Mouse (Mus musculus): ENCODE measurements around the gene Megf8.
"Not testable (repeated sequence)": the region's sequence is repeated elsewhere in the genome, so short reads cannot be mapped to it uniquely, and the experiment has no call there.

Megf8 gene

GRCm38 (mm10) chr7:25381284-25381680 lies 64.3 kb downstream of the Megf8 start:
- no peak for DNase-seq (ENCODE audit: low read depth, low spot score)

- DNase-seq (ENCODE audit: low read depth, low spot score) = no peak
These were observed 65.6 kb downstream of the Megf8 start for GRCm38 (mm10) chr7:25382541-25382940.

DNA sequence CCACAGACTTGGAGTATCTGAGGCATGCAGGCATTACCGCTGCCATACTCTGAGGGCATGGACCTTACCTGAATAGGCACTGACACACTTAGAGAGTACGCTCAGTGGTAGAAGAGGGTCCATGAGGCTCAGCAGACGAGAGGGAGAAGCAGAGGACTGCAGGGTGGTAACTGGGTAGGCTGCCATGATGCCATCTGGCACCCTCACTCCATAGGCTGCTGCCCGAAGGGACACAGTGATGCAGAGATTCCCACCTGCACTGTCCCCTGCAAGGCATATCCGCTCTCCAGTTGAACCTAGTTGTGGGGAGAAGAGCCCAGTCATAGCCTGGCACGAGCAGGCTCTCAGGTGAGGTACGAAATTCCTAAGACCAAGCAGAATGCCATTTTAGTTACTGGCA lies 66.4 kb downstream of the Megf8 start:
- no peak for DNase-seq (ENCODE audit: low read depth, low spot score)

DNA sequence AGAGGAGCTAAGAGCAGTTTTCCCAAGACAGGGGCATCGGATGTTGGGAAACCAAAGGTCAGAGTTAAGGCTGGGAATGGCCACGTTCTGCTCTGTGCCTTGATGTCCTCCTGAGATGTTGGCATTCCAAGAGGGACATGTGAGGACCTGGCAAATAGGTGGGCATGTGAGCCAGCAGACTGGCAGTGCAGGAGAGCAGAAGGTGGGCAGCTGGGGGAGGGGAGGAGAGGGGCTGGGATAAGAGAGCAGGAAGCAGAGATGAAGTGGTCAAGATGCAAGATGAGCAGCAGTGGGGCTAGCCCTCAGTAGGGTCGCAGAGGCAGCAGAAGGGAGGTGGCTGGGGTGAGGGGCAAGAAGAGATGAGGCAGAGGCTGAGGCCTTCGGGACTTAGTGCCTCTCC lies 66.9 kb downstream of the Megf8 start:
- no peak for DNase-seq (ENCODE audit: low read depth, low spot score)

DNA sequence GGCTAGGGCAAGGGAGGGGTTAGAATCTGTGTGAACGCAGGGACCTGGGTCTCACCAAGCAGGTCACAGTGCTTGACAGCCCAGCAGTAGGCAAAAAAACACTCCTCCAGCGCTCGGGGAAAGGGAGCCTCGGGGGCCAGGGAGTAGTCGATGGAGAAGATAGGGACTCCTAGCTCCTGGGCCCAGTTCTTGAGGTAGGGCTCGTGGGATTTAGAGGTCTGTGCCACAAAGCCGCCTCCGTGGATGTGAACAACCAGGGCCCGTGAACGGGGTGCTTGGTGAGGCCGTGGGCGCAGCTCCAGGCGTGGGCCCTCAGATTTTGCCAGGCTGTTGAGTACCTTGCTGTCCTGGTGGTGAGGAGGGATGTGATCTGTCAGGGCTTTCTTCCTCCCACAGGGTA lies 67.4 kb downstream of the Megf8 start:
- no peak for DNase-seq (ENCODE audit: low read depth, low spot score)

DNA sequence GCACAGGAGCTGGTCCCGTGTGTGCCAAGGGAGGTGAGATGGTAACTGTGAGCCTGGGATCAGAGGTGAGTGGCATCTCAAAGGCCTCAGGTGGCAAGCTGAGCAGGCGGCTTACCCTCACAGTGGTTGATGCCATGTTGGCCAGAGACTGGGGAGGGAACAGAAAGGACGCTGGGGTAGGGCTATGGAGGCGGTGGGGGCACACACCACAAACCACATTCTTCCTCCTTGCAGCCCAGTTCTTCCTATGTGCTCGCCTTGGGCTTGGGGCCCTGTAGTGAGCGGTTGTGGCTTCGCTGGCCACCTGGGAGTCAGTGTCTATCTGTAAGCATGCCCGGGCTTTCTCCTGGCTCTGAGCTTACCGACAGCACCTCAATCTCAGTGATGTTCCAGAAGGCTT lies 67.9 kb downstream of the Megf8 start:
- DNase-seq (ENCODE audit: low read depth, low spot score) = no peak

DNA sequence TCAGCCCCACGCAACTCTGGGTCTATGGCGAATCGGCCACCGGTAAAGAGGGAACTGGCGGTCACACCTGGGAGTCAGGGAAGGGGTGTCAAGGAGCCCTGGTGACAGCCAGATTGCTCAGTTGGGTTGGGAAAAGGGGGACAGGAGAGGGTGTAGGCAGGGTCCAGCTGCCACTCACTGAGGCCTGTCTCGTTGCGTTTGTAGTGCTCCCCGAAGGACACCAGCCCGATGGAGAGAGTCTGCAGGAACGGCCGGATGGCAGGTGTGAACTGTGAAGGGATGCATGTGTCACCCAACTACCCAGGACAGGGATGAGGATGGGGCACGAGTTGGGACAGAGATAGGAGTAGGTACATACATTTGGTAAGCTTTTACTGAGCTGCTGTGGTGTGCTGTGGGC lies 68.3 kb downstream of the Megf8 start:
- DNase-seq (ENCODE audit: low read depth, low spot score) = no peak

DNA sequence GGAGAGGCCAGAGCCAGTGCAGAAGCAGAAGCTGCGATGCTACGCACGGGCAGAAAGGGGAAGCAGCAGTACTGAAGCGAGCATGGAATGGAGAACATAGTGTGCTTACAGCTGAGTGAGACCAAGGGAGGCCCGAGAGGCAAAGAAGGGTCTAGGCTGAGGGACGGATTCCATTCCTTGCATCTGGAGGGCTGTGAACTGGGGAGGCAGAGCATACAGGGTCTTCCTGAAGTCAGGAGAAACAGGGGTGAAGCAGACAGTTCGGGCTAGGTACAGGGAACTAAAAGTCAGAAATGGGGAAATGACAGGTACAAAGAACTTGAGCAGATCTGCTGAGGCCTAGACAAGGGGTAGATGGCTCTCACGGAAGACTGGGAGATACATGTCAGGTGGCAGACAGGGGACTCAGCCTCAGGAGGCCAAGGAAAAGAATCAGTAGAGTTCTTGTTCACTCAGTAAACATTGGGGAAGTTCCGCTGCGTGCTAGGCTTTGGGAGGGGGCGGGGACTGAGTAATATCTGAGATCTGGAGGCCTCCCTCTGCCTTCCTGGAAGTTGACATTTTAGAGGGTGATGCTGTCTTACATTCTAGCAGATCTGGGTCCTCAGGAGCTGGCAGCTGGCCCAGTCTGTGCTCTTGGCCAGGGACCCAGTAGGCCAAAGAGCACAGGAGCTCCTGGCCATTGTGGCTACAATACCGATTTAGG lies 69.0 kb downstream of the Megf8 start:
- no peak for DNase-seq (ENCODE audit: low read depth, low spot score)

GRCm38 (mm10) chr7:25387811-25388440 lies 71.0 kb downstream of the Megf8 start:
- DNase-seq (ENCODE audit: low read depth, low spot score) = no peak

- DNase-seq (ENCODE audit: low read depth, low spot score) = no peak
These were observed 72.0 kb downstream of the Megf8 start for GRCm38 (mm10) chr7:25388916-25389315.

DNA sequence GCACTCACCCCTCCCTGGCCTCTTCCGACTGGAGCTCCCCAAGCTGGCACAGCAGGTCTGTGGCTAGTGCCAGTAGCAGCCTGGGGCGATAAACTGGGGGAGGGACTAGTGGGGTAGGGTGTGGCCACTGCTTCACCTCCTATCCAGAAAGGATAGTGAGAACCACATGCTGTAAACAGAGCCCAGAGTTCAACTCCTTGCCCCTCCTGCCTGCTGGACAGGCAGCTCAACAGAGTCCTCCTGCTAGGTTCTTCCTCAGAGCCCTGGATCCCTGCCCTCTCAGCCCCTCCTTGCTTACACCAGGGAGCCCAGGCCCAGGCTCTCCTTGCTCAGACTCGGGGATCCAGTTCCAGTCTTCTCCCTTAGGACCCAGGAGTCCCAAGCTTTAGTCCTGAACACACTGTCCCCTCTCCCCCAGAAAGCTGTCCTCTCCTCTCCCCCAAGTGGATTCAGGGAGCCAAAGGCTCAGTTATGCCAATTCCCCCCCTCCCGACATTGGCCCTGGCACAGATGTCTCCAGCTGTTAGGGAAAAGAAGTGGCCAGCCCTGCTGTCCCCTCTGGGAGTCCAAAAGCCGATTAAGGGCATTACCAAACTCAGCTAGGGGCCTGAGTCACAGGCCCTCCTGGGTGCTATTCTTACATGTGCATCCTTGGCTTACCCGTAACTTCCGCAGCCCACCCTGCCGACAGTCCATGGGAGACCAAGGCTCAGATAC lies 73.2 kb downstream of the Megf8 start:
- no peak for DNase-seq (ENCODE audit: low read depth, low spot score)

- no peak for DNase-seq (ENCODE audit: low read depth, low spot score)
These were observed 74.0 kb downstream of the Megf8 start for GRCm38 (mm10) chr7:25390986-25391385.

GRCm38 (mm10) chr7:25391856-25392453 lies 75.0 kb downstream of the Megf8 start:
- DNase-seq (ENCODE audit: low read depth, low spot score) = no peak

GRCm38 (mm10) chr7:25392851-25393250 lies 75.9 kb downstream of the Megf8 start:
- no peak for DNase-seq (ENCODE audit: low read depth, low spot score)

GRCm38 (mm10) chr7:25393451-25394210 lies 76.7 kb downstream of the Megf8 start:
- DNase-seq (ENCODE audit: low read depth, low spot score) = no peak

DNA sequence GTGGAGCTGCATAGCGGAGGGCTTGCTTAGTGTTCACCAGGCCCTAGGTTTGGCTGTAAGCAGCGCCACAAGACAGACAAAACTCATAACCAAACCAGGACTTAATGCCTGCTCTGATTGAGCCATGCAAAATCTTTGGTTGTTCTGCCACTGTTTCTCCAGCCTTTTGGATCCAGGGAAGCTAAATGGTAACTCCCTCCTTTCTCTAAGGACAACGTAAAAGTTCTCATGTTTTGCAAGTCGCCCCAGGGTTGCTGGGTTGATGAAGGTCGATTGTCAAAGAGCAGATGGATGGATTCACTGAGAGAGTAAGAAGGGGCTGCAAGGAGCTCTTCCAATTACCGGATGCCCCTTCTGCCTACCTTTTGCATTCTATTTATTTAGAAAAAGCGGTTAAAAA lies 77.8 kb downstream of the Megf8 start:
- DNase-seq (ENCODE audit: low read depth, low spot score) = no peak

- DNase-seq (ENCODE audit: low read depth, low spot score) = no peak
These were observed 78.2 kb downstream of the Megf8 start for GRCm38 (mm10) chr7:25395186-25395557.

- peak; percentile 94 for DNase-seq (ENCODE audit: low read depth, low spot score)
These were observed 78.9 kb downstream of the Megf8 start for GRCm38 (mm10) chr7:25395558-25396521.

DNA sequence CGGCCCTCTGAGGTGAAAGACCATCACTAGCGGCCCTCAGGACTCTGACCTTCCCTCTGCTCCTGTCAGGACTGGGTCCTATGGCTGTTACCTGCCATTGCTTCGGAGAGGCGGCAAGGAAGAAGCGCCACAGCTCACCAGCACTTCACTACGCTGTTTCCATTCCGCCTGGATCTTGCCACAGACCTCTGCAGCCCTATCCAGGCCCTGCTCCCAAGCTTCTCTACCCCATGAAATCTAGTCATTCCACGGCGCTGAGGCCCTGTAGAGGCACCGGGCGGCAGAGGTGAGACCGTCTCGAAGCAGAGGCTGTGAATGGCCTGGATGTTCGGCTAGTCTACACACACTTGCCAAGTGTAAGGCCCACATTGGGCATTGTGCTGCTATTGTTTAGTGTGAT lies 79.7 kb downstream of the Megf8 start:
- DNase-seq (ENCODE audit: low read depth, low spot score) = no peak

DNA sequence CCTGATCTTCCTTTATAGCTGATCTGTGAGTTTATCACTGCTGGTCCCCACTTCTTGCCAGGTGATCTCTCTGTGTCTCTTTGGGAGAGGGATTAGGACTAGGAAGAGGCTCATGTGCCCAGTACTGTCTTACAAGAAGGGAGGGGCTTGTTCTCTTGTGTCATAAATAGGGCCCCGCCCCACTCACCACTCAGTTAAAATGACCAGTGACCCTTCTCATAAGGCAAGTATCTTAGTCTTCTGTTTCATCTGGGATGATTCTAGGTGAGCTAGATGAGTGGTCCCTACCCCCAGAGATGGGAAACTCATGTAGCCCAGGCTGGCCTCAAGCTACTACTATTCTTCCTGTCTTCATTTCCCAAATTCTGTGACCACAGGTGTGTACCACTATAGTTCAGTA lies 81.6 kb downstream of the Megf8 start, which contains the start of gene Lipe:
TSS of gene Lipe (minus strand) at position 101 of the 400 bp plus-strand sequence.
- no peak for DNase-seq (ENCODE audit: low read depth, low spot score)

- DNase-seq (ENCODE audit: low read depth, low spot score) = not testable (repeated sequence)
These were observed 82.1 kb downstream of the Megf8 start for GRCm38 (mm10) chr7:25399028-25399427.

All from brain, embryonic 18.5 days (tissue).